Mouse (Mus musculus): ENCODE results near the gene Psenen.
A peak's percentile ranks its signal among the peaks of the same experiment; 100 is the strongest.

- TF ChIP-seq CTCF (IDR thresholded peaks at IDR 0.05; ENCODE audit: borderline replicate concordance, insufficient read depth, low read length) (no peak), POLR2A (IDR thresholded peaks at IDR 0.05; ENCODE audit: low read depth, low read length) (peak; percentile 44)
Measured at GRCm38 (mm10) chr7:30563117-30563905, at the start of gene Psenen, which contains the start of the genes U2af1l4 and Gm49396.

Data from embryonic fibroblast, embryonic 13.5 days (primary cell).